Mouse (Mus musculus): Measurements from ENCODE around the gene Cyp2b10. TPM values are rescaled to one million over a fixed set of nuclear protein-coding genes. Genes with fewer than 3 reads are reported as not detected.
A peak's percentile ranks its signal among the peaks of the same experiment; 100 is the strongest.

Gene Cyp2b10
- total and polyA plus RNA-seq, 2 experiments = 78.3 to 95.3 TPM

- Histone ChIP-seq H3K27ac (replicated peaks; ENCODE audit: insufficient read depth, low read depth, low read length) (no peak overlapping the region), H3K4me1 (ENCODE audit: control insufficient read depth, insufficient read depth, low read length) (peaks cover 4% of the 10 kb centered on the region; the same call in 1 of the 2 replicates), H3K9ac (ENCODE audit: low read depth, low read length) (no peak overlapping the region), H3K79me2 (ENCODE audit: control insufficient read depth, insufficient read depth, low read length) (no peaks in the 10 kb centered on the region), H3K27me3 (ENCODE audit: control insufficient read depth, insufficient read depth, low read length) (peaks cover 5% of the 10 kb centered on the region; the same call in 1 of the 2 replicates), H3K36me3 (ENCODE audit: control insufficient read depth, insufficient read depth, low read length) (no peaks in the 10 kb centered on the region), H3K4me3 (ENCODE audit: insufficient read depth, low read depth, low read length) (no peak overlapping the region)
- DNase-seq (ENCODE audit: extremely low read depth, low read depth, low spot score) = no peak
- 57% methylated on average over 14 of the region's 14 CpGs for WGBS
- TF ChIP-seq CTCF (IDR thresholded peaks at IDR 0.05; ENCODE audit: low read depth, low read length) = peak; percentile 49
- no peak for TF ChIP-seq POLR2A (IDR thresholded peaks at IDR 0.05; ENCODE audit: extremely low read depth, insufficient read depth, low read length)
Observed at GRCm38 (mm10) chr7:25903156-25903555, 5.7 kb downstream of the Cyp2b10 start.

- peak; percentile 52 for DNase-seq (ENCODE audit: extremely low read depth, low read depth, low spot score)
- Histone ChIP-seq H3K79me2 (ENCODE audit: control insufficient read depth, insufficient read depth, low read length) (no peaks in the 10 kb centered on the region), H3K27ac (replicated peaks; ENCODE audit: insufficient read depth, low read depth, low read length) (no peak overlapping the region), H3K9ac (ENCODE audit: low read depth, low read length) (no peak overlapping the region), H3K4me3 (ENCODE audit: insufficient read depth, low read depth, low read length) (no peak overlapping the region), H3K36me3 (ENCODE audit: control insufficient read depth, insufficient read depth, low read length) (no peaks in the 10 kb centered on the region), H3K4me1 (ENCODE audit: control insufficient read depth, insufficient read depth, low read length) (peaks cover 4% of the 10 kb centered on the region; the same call in 1 of the 2 replicates), H3K27me3 (ENCODE audit: control insufficient read depth, insufficient read depth, low read length) (peaks cover 9% of the 10 kb centered on the region; the same call in 1 of the 2 replicates)
- TF ChIP-seq CTCF (IDR thresholded peaks at IDR 0.05; ENCODE audit: low read depth, low read length) = peak; percentile 42
- TF ChIP-seq POLR2A (IDR thresholded peaks at IDR 0.05; ENCODE audit: extremely low read depth, insufficient read depth, low read length) = no peak
- WGBS = 48% methylated on average over 3 of the region's 3 CpGs
Observed at GRCm38 (mm10) chr7:25904066-25904465, 6.6 kb downstream of the Cyp2b10 start.

DNA sequence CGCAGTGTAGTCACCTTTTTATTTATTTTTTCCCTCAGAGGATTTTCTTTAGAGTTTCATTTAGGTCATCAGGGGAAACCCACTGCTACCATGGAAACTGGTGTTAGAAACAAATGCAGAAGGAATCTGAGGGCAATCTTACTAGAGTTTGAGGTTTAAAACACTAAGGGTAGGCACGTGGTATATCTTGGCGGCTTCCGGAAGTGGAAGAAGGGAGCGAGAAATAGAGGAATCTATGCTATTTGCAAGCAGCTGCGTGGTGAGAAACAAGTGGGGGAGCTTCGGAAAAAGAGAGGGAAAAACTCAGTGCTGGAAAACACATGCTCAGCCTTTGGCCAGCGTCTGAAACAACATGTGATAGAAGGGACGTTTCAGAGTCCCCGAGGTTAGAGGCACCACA, 7.1 kb downstream of the Cyp2b10 start:
- TF ChIP-seq CTCF (IDR thresholded peaks at IDR 0.05; ENCODE audit: low read depth, low read length) (no peak), POLR2A (IDR thresholded peaks at IDR 0.05; ENCODE audit: extremely low read depth, insufficient read depth, low read length) (no peak)
- Histone ChIP-seq H3K36me3 (ENCODE audit: control insufficient read depth, insufficient read depth, low read length) (no peaks in the 10 kb centered on the region), H3K27ac (replicated peaks; ENCODE audit: insufficient read depth, low read depth, low read length) (no peak overlapping the region), H3K9ac (ENCODE audit: low read depth, low read length) (no peak overlapping the region), H3K27me3 (ENCODE audit: control insufficient read depth, insufficient read depth, low read length) (peaks cover 10% of the 10 kb centered on the region; the same call in 1 of the 2 replicates), H3K4me3 (ENCODE audit: insufficient read depth, low read depth, low read length) (no peak overlapping the region), H3K4me1 (ENCODE audit: control insufficient read depth, insufficient read depth, low read length) (peaks cover 4% of the 10 kb centered on the region; the same call in 1 of the 2 replicates), H3K79me2 (ENCODE audit: control insufficient read depth, insufficient read depth, low read length) (no peaks in the 10 kb centered on the region)
- 70% methylated on average over 10 of the region's 10 CpGs for WGBS
- no peak for DNase-seq (ENCODE audit: extremely low read depth, low read depth, low spot score)

DNA sequence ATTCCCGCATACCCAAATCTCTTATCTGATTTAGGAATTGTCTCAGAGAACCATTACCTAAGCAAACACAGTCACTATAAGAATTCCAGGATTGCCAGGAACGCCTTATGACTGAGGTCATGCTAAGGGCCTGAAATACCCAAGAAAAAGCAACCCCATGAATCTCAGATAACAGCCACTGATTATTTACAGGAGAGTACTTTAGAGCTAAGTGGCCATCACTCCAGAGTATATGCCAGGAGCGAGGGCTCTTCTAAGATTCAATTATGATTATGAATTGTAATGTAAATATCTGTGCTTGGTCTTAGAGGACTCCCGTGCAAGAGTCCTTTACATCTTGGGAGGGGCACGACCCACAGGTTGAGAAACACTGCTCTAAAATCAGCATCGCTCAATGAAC, 10.0 kb downstream of the Cyp2b10 start:
- Histone ChIP-seq H3K9ac (ENCODE audit: low read depth, low read length) (no peak overlapping the region), H3K4me3 (ENCODE audit: insufficient read depth, low read depth, low read length) (no peak overlapping the region), H3K4me1 (ENCODE audit: control insufficient read depth, insufficient read depth, low read length) (peaks cover 2% of the 10 kb centered on the region; the same call in 1 of the 2 replicates), H3K27me3 (ENCODE audit: control insufficient read depth, insufficient read depth, low read length) (peaks cover 18% of the 10 kb centered on the region; the same call in 1 of the 2 replicates), H3K36me3 (ENCODE audit: control insufficient read depth, insufficient read depth, low read length) (no peaks in the 10 kb centered on the region), H3K27ac (replicated peaks; ENCODE audit: insufficient read depth, low read depth, low read length) (no peak overlapping the region), H3K79me2 (ENCODE audit: control insufficient read depth, insufficient read depth, low read length) (no peaks in the 10 kb centered on the region)
- 78% methylated on average over 6 of the region's 6 CpGs for WGBS
- DNase-seq (ENCODE audit: extremely low read depth, low read depth, low spot score) = no peak
- TF ChIP-seq POLR2A (IDR thresholded peaks at IDR 0.05; ENCODE audit: extremely low read depth, insufficient read depth, low read length) (no peak), CTCF (IDR thresholded peaks at IDR 0.05; ENCODE audit: low read depth, low read length) (no peak)

DNA sequence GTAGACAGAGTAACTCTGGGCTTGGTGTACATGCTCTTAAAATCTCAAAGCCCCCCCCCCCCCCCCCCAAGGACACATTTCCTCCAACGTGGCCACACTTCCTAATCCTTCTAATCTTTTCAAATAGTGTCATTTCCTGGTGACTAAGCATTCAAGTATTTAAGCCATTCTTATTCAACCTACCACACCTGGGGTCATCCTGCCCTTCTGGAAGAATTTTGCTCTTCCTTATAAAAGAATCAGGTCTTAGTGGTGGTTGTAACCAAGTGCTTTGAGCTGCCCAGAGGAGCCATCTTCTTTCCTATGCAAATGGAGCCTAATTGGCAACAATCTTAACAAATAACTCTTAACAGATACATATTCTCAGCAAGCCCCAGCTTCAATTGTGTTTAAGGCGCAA, 12.6 kb downstream of the Cyp2b10 start:
- TF ChIP-seq POLR2A (IDR thresholded peaks at IDR 0.05; ENCODE audit: extremely low read depth, insufficient read depth, low read length) = no peak
- no peak for TF ChIP-seq CTCF (IDR thresholded peaks at IDR 0.05; ENCODE audit: low read depth, low read length)
- Histone ChIP-seq H3K79me2 (ENCODE audit: control insufficient read depth, insufficient read depth, low read length) (no peaks in the 10 kb centered on the region), H3K9ac (ENCODE audit: low read depth, low read length) (no peak overlapping the region), H3K36me3 (ENCODE audit: control insufficient read depth, insufficient read depth, low read length) (no peaks in the 10 kb centered on the region), H3K4me3 (ENCODE audit: insufficient read depth, low read depth, low read length) (no peak overlapping the region), H3K27ac (replicated peaks; ENCODE audit: insufficient read depth, low read depth, low read length) (no peak overlapping the region), H3K27me3 (ENCODE audit: control insufficient read depth, insufficient read depth, low read length) (peaks cover 23% of the 10 kb centered on the region), H3K4me1 (ENCODE audit: control insufficient read depth, insufficient read depth, low read length) (no peaks in the 10 kb centered on the region)
- DNase-seq (ENCODE audit: extremely low read depth, low read depth, low spot score) = no peak
- WGBS = 71% methylated on average over 2 of the region's 2 CpGs

DNA sequence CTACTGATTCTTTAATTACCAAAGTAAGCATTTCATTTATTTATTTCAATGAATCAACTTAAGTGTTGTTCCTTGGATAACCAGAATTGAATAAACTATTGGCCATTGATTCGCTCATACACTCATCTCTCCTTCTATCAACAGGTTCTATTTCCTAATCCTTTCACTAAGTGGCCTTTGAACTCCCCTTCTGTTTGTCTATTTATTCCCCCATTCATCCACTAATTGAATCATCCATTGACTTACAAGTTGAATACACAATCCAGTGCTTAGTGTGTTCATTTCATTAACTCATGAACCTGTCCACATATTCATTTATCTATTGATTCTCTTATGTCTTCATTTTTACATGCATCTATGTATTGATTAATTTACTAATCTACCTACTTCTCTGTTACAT, 18.7 kb downstream of the Cyp2b10 start:
- Histone ChIP-seq H3K79me2 (ENCODE audit: control insufficient read depth, insufficient read depth, low read length) (no peaks in the 10 kb centered on the region), H3K4me3 (ENCODE audit: insufficient read depth, low read depth, low read length) (no peak overlapping the region), H3K36me3 (ENCODE audit: control insufficient read depth, insufficient read depth, low read length) (no peaks in the 10 kb centered on the region), H3K27me3 (ENCODE audit: control insufficient read depth, insufficient read depth, low read length) (peaks cover 13% of the 10 kb centered on the region), H3K27ac (replicated peaks; ENCODE audit: insufficient read depth, low read depth, low read length) (no peak overlapping the region), H3K9ac (ENCODE audit: low read depth, low read length) (no peak overlapping the region), H3K4me1 (ENCODE audit: control insufficient read depth, insufficient read depth, low read length) (no peaks in the 10 kb centered on the region; the same call in 1 of the 2 replicates)
- 16% methylated on average over 1 of the region's 1 CpGs for WGBS
- TF ChIP-seq CTCF (IDR thresholded peaks at IDR 0.05; ENCODE audit: low read depth, low read length) (no peak), POLR2A (IDR thresholded peaks at IDR 0.05; ENCODE audit: extremely low read depth, insufficient read depth, low read length) (no peak)
- DNase-seq (ENCODE audit: extremely low read depth, low read depth, low spot score) = peak; percentile 88

Measured in liver, adult 2 months (tissue).